Mouse (Mus musculus) spleen, postnatal 36 days (tissue): ENCODE data around the gene Gm4869.
A peak's percentile ranks its signal among the peaks of the same experiment; 100 is the strongest.

ENCODE experiments used
- DNase-seq, 2 experiments: peaks; one replicate each; pipeline ENCODE4 v3.0.0; 2022; ENCODE audit warnings: low spot score in 2 of 2, mixed read lengths in 1 of 2

The Gm4869 gene

DNA sequence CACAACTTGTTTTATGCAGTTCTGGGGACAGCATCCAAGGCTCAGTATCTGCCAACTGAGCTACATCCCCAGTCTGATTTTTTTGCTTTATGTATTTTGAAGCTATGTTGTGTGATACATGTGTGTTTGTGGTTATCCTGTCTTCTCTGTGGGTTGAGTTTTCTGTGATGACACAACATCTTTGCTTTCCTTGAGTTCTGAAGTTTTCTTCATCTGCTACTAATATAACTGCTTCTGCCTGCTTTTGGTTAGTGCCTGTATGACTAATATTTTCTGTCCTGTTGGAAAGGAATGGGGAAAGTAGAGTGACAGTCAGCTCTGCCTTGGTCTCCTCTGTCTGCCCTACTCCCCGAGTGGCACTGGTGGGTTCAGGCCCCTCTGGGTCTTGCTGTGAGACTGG lies 75.8 kb downstream of the Gm4869 start:
- no peak for DNase-seq

DNA sequence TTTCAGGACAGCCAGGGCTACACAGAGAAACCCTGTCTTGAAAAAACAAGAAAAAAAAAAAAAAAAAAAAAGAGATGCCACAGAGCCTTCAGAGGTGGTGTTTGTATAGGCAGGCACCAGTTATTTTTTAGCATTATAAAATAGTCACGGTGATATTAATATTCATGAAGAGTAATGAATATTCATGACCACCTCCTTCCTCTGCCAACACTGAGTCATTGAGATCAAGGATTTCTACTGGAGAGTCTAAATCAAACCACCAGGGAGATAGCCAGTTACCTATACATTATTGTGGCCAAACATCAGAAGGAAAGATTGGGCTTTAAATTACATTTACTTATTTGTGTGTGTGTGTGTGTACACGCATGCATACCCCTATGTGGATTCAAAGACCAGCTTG lies 81.3 kb downstream of the Gm4869 start:
- DNase-seq = no peak

DNA sequence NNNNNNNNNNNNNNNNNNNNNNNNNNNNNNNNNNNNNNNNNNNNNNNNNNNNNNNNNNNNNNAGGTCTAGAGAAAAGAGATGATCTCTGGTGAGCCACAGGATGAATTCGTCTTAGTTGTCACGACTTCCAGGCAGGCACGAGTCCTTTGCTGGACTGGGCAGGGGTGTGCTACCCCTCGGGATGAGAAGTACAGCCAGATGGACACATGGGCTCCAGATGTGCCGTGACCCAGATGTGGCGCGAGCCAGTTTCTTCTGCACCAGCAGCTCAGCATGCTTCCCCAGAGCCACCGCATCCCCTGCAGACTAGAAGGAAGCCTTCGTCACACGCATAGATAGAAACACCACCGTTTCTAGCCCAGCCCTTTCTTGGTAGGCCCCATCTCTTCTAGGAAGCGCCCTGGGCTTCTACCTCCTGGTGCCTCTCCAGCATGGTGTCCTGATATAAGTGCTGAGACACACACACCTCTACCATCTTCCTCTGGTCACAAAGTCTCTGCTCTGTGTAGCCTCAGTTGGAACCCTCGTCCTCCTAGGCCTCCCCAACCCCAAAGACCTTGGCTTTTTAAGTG lies 92.8 kb downstream of the Gm4869 start:
- no peak for DNase-seq

DNA sequence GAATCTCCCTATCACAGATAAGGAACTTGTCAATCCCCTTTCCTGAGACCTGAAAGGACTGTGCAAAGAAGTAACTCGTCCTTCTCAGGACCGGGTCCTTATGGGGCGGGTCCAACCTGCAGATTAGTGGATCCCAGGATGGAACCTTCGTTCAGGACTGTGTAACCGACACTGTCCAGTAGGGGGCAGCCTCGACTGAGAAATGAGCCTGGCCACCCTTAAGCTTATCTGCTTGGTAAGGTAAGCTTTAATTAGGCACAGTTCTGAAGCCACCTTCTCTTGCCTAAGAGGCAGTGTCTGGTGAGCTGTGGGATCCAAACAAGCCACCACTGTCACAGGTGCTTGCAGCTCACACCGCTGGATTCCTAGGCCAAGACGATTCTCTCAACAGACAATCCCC lies 94.7 kb downstream of the Gm4869 start:
- DNase-seq = peak; percentile 67 to 77

DNA sequence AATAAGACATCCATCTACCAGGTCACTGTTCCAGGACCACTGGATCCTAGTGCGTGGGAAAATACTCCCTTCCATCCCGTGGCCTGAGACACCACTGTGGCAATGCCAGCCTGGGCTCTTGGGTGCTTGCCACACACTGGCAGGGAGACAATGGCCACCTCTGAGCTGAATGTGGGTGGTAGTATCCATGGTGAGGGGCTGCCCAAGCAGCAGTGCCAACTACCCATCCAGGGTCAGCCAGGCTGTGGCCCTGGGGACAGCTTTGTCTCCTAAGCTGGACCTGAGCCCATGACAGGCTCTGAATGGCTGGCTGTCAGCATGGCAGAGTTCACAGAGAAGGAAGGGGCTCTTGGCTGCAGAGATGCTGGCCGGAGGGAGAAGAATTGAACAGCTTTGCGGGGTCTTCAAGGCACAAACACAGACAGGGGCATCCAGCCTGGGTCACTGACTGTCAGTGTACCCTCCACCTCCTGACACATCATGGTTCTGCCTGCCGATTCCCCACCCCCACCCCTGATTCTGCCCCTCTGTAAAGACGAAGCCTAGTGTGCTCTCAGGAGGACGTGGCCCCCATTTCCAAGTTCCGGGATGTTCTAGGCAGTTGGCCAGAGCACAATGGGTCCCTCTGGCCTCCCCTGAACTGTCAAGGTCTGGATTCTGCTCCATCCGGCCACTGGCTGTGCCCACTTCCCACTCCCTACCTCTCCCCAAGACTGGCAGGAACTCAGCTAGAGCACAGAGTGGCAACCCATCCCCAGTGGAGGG lies 97.5 kb downstream of the Gm4869 start:
- DNase-seq = no peak
